Mouse (Mus musculus): ENCODE data around the gene Plekhg6. TPM values are rescaled to one million over a fixed set of nuclear protein-coding genes. Genes with fewer than 3 reads are reported as not detected.

The Plekhg6 gene
- total RNA-seq, 2 experiments from 2014 or later: 0.14 to 0.24 TPM

- intact Hi-C loops (cut with DNase I): no loop called here
- DNase-seq (ENCODE audit: extremely low spot score in 1 of 2, low spot score in 2 of 2): peak in 1 of 2 experiments; percentile 95
Measured at GRCm38 (mm10) chr6:125313546-125314230, 66.9 kb downstream of the Plekhg6 start, which contains the start of gene Ltbr. Ltbr (minus strand) TSS chr6:125313885.

Other genes with a start within 250 kb of the Plekhg6 start
- 10 to 100 TPM; 32.4 to 35.6 TPM for gene Nop2, start 248.9 kb downstream of the Plekhg6 start, total RNA-seq (2021)
- 10 to 100 TPM; 38.7 to 40.2 TPM for gene Iffo1, start 235.6 kb downstream of the Plekhg6 start, total RNA-seq (2021)
- gene Gapdh, start 214.3 kb downstream of the Plekhg6 start, total RNA-seq (2021): 1,000 to 10,000 TPM; 1,896 to 1,966 TPM
- 10 to 100 TPM; 31.7 to 32.7 TPM for gene Ncapd2, start 189.1 kb downstream of the Plekhg6 start, total RNA-seq (2021)
- gene Mrpl51, start 189.0 kb downstream of the Plekhg6 start, total RNA-seq (2021): 10 to 100 TPM; 70.1 to 78.7 TPM
- gene Vamp1, start 165.2 kb downstream of the Plekhg6 start, total RNA-seq (2021): 10 to 100 TPM; 25.7 to 26.5 TPM
- gene Tapbpl, start 148.9 kb downstream of the Plekhg6 start, total RNA-seq (2021): 1 to 10 TPM; 2.4 to 2.5 TPM
- gene Cd27, start 143.8 kb downstream of the Plekhg6 start, total RNA-seq (2021): not detected
- not detected for gene Tuba3a, start 94.8 kb downstream of the Plekhg6 start, total RNA-seq (2021)
- 1 to 10 TPM; 9.4 to 9.7 TPM for gene Ltbr, start 66.9 kb downstream of the Plekhg6 start, total RNA-seq (2021)
- 1 to 10 TPM; 2.0 to 2.3 TPM for gene Scnn1a, start 60.1 kb downstream of the Plekhg6 start, total RNA-seq (2021)
- gene Tnfrsf1a, start 31.4 kb downstream of the Plekhg6 start, total RNA-seq (2021): 10 to 100 TPM in 1 of 2 experiments, 1 to 10 TPM in 1; 9.4 to 11.8 TPM
- 10 to 100 TPM; 56.6 to 57.5 TPM for gene Cd9, start 114.0 kb upstream of the Plekhg6 start, total RNA-seq (2021)
- gene Vwf, start 166.0 kb upstream of the Plekhg6 start, total RNA-seq (2021): 10 to 100 TPM; 23.4 to 28.2 TPM